Mouse (Mus musculus): ENCODE measurements at regions not wholly inside any gene's neighbourhood (a gene's known extent, or its start where the extent isn't known, plus 50 kb on each side); places are given as distances from the start of the nearest gene placed in this dataset.
A peak's percentile ranks its signal among the peaks of the same experiment; 100 is the strongest.

DNA sequence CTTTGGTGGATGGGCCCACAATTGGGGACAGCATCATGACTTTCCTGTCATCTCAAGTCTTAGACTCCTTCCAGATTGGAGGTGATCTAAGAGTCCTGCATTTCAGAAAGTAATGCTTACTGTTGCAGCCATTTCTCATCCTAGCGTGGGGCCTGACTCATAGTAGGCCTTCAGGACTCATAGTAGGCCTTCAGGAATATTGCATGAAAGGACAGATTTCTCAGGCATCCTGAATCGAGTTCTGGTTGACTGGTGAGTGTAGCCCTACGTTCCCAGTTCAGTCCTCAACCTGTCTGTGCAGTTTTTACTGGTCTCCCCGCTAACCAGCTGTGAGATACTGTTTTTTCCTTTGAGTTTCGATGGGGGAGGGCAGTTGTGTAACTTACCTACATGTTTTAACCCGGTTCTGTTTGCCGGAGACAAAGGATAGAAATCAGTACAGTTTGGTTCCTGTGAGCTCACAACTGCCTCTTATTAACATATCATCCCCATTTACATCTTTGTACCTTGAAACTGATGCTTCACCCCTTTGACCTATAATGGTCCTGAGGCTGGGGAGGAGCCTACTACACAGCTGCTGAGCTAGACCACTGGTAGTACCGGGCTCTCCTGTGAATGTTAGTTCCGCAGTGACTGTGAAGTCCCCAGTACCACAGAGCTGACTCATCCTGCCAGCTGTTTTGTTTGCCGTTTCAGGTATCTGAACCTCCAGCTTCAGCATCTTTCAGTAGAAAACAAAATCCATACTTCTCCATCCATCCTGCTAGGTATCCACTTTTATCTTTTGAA lies 1222.2 kb upstream of the A1bg start:
- no peak for ATAC-seq (replicated peaks; ENCODE audit: low FRiP score, poor library complexity, severe bottlenecking)

DNA sequence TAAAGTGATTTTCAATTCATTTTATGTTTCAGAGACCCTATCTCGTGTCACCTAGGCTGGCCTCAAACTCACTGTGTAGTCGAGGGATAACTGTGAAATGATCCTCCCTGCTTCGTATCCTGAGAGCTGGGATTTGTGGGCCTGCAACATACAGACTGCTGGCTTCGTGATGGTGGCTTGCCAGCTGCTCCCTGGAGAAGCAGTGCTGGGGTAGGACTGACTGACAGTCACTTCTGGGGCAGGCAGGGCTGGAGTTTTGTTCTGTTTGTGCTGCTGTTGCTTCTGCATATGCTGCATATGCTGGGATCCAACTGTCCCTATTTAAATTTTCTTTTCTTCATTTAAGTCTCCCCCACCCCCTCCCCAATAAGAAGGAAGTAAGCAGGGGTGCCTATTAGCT lies 1217.0 kb upstream of the A1bg start:
- ATAC-seq (replicated peaks; ENCODE audit: low FRiP score, poor library complexity, severe bottlenecking), result no peak

DNA sequence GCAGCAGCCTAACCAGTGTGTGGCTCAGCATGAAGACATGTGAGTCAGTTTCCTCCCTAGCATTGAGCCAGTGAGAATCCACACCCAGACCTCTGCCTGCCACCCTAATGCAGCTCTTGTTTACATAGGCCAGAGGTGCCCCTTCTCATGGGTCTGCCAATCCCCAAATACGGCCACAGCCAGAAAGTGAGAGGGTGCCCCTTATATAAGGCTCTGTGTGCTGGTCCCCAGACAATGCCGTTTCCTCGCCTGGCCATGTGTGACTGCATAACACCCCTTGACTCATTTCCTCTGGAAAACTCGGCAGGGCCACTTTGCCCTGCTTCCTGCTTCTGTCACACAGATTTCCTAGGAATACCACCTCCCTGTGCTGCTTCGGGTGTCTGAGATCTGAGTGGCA lies 1216.4 kb upstream of the A1bg start:
- ATAC-seq (replicated peaks; ENCODE audit: low FRiP score, poor library complexity, severe bottlenecking), result no peak

- no peak for ATAC-seq (replicated peaks; ENCODE audit: low FRiP score, poor library complexity, severe bottlenecking)
Measured at GRCm38 (mm10) chr15:62138701-62139100, 1215.9 kb upstream of the A1bg start.

GRCm38 (mm10) chr15:62136932-62137594 lies 1214.3 kb upstream of the A1bg start:
- ATAC-seq (replicated peaks; ENCODE audit: low FRiP score, poor library complexity, severe bottlenecking), result no peak

DNA sequence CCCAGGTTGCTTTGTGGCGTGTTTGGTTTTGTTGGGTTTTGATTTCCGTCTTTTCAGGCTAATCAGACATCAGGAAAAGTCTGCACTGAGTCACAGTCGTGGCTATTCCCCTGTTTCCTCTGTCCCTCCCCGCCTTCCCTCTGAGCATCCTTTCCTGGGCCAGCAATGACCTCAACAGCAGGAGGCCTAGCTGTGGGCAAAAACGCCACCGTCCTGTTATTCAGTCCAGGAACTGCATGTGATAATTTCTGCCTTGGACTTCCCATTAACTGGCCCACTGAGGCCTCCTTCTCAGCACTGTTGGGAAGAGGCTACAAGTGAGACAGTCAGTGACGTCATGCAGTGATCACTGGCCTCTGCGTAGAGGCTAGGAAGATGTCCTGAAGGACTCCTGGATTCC lies 1212.0 kb upstream of the A1bg start:
- ATAC-seq (replicated peaks; ENCODE audit: low FRiP score, poor library complexity, severe bottlenecking), result no peak

- no peak for ATAC-seq (replicated peaks; ENCODE audit: low FRiP score, poor library complexity, severe bottlenecking)
Measured at GRCm38 (mm10) chr15:62134308-62134707, 1211.5 kb upstream of the A1bg start.

DNA sequence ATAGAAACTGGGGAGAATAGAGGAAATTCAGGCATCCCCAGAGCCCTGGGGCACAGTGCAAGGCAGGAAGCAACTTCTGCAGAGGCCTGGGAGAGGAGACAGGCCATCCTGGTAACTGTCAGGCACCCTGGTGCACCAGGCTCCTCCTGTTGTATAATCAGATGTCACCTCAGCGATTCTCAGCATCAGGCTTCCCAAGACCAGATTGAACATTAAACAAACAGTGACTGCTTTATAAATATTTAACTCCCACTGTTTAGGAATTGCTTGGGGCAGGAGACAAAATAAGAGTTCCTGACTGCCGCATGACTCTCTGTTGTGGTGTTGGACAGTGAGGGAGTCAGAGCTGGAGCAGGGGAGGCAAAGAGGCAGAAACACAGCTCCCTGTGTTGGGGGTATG lies 1210.1 kb upstream of the A1bg start:
- ATAC-seq (replicated peaks; ENCODE audit: low FRiP score, poor library complexity, severe bottlenecking), result no peak

- ATAC-seq (replicated peaks; ENCODE audit: low FRiP score, poor library complexity, severe bottlenecking), result no peak
Measured at GRCm38 (mm10) chr15:62131686-62132085, 1208.9 kb upstream of the A1bg start.

GRCm38 (mm10) chr15:62130530-62130929 lies 1207.7 kb upstream of the A1bg start:
- ATAC-seq (replicated peaks; ENCODE audit: low FRiP score, poor library complexity, severe bottlenecking), result no peak

GRCm38 (mm10) chr15:62128546-62129212 lies 1205.9 kb upstream of the A1bg start:
- no peak for ATAC-seq (replicated peaks; ENCODE audit: low FRiP score, poor library complexity, severe bottlenecking)

DNA sequence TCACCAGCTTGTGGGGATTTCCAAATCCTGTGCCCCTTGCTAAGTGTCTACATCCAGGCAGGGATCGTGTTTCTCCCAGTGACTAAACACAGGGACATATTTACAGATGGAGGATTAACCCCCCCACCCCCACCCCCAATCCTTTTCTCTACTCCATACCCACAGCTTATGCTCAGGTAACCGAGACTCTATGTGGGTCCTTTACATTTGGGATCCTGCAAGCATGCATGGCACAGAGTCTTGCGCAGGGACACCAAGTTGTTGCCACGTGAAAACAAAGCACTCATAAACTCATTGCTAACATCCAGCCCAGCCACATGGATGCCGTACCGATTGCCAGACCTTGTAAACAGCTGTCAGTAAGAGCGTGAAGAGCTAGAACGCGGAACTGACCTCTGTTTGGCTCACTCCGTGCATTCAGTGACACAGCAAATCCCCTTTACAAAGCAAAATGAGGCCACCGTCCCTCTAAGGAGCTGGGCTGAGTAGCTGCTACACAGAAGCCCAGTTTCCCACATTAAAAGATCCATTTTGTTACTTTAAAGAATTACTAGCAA lies 1204.9 kb upstream of the A1bg start:
- ATAC-seq (replicated peaks; ENCODE audit: low FRiP score, poor library complexity, severe bottlenecking), result peak; percentile 78

DNA sequence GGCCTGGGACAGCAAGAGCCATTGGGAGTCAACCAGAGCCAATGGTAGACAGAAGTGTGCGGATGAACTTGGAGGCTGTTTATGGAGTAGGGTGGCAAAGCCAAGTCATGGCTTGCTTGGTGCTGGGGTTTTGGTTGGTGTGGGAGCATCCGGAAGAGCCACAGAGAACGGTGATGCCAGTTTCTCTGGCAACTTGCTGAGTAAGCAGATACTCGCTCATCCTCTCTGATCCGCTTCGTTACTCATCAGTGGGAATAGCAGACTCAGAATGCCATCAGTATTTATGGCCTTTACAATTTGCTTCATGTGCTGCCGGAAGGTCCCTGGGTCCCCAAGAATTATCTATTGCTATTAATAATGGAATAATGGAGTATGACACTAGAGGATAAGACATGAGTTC lies 1202.9 kb upstream of the A1bg start:
- no peak for ATAC-seq (replicated peaks; ENCODE audit: low FRiP score, poor library complexity, severe bottlenecking)

- ATAC-seq (replicated peaks; ENCODE audit: low FRiP score, poor library complexity, severe bottlenecking), result no peak
Measured at GRCm38 (mm10) chr15:62123756-62124155, 1200.9 kb upstream of the A1bg start.

GRCm38 (mm10) chr15:62122265-62123023 lies 1199.6 kb upstream of the A1bg start:
- peak; percentile 55 for ATAC-seq (replicated peaks; ENCODE audit: low FRiP score, poor library complexity, severe bottlenecking)

GRCm38 (mm10) chr15:62121696-62122095 lies 1198.9 kb upstream of the A1bg start:
- ATAC-seq (replicated peaks; ENCODE audit: low FRiP score, poor library complexity, severe bottlenecking), result no peak

DNA sequence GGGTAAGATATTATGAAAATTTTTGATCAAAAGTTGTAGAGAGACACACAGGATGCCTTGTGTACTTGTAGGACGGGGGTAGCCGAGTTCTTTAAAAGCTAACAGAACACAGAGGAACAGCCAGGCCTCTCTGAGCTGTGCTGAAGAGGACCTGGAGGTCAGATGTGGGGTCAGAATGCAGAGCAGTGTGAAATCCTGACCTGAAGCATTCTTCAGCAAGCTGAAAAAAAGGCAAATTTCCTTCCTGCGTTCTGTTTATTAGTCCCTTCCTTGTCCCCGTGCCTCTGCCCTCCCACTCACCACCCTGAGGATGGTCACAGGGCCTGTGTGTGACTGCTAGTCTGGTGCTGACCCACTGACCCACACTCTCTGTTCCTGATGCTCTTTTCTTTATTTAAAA lies 1197.9 kb upstream of the A1bg start:
- ATAC-seq (replicated peaks; ENCODE audit: low FRiP score, poor library complexity, severe bottlenecking), result no peak

DNA sequence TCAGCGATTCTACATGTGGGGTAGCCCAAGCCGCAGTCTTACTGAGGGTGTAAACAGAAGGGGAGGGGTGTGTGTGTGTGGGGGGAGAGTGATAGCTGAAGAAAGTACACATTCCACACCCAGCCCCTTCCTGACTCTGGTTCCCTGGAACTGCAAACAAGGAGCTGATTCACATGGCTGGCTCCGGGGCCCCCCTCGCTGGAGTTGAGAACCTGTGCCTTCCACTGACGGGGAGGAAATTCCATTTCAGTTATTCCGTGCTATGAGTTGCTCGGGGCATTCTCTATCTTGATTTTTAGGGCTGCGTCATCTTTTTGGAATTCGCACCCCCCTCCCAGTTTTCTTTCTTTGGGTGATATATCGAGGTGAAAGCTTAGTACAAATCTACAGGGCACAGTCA lies 1196.2 kb upstream of the A1bg start:
- ATAC-seq (replicated peaks; ENCODE audit: low FRiP score, poor library complexity, severe bottlenecking), result no peak

DNA sequence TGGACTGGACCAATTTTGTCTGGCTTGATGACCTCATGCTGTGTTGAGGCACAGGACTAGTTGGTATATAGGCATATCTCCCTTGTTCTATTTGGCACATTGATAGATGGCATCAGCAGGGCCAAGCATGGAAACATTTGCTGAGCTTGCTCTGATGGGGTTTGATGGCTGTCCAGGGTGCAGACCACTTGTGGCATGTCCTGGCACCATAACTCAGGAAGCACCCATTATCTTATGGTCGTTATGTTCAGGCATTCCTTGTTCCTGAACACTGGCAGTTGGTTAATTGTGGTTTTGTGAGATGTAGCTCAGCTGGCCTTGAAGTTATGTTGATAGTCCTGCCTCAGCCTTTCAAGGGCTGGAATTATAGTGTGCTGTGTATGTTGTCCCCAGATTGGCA lies 1193.4 kb upstream of the A1bg start:
- no peak for ATAC-seq (replicated peaks; ENCODE audit: low FRiP score, poor library complexity, severe bottlenecking)

DNA sequence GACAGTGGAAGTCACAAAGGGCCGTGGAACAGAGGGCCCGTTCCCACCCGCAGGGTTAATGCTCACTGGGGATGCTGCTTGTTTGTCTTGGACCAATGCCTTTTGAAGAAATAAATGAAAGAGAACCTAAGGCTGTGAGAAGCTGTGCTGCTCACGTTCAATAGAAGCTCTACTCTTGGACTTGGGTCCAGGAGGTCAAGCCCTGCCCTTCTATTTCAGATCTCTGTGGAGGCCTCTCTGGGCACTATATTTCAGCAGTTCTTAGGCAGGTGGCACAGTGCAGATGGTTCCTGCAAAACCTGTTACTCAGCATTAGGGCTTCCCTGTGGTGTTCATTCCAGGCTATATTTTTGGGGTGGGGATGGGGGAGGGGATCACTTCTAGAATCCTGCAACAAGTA lies 1192.0 kb upstream of the A1bg start:
- no peak for ATAC-seq (replicated peaks; ENCODE audit: low FRiP score, poor library complexity, severe bottlenecking)

Measured in erythroblast, adult 5-6 weeks (primary cell).